Mouse (Mus musculus): Measurements from ENCODE around the gene Kcnip1.

Kcnip1 gene

GRCm38 (mm10) chr11:33992938-33993337 lies at the start of gene Kcnip1:
TSS of gene Kcnip1 (minus strand) at chr11:33993152.
- DNase-seq (ENCODE audit: low spot score), result no peak

DNA sequence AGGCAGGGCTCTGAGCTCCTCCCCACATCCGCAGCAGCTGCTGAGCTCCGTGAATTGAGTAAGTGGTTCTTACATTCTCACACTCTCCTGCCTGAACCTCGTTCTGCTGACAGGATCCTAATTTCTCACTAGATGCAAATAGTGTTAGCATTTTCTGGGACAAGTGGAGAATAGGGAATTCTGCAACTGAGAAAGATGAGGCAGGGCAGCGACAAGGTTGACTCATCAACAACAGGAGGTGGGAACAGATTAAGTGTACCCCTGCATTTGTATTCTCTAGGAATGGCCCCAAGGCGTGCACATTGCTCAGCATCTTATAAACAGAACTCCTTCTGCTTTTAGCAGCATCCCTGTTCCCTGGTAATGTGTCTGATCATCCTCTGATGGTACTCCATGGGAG lies 47.1 kb upstream of the Kcnip1 start:
- no peak for DNase-seq (ENCODE audit: low spot score)

DNA sequence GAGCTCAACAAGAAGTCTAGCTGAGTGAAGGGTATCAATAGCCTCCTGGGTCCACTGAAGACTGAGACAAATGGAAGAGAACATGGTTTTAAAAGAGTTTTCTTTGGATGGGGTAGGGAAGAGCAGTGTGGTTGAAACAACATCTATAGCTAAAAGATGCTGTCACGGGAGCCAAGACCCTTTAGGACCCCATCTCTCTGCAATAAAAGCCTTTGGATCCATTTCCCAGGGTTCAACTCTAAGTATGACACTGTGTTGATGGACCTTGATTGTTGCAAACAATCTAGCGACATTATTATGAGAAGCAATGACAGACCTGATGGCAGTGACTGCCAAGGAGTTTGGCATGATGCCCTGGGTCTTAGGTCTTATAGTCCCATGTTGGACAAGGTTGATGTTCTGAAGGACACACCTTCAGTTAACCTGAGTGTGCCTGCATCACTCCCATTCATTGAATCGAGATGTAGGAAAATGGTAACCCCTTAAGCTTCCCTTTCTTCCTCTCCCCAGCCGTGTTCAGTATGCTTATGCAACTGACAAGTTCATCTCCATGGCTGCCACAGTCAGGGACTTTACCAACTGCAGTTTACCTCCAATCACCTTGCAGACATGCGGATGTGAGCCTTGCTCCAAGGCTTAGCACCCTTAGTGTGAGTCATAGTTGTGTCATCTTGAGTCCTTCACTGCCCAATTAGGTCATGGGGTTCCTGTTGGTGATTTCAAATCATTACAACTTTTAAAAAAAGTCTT lies 43.1 kb upstream of the Kcnip1 start:
- DNase-seq (ENCODE audit: low spot score), result no peak

DNA sequence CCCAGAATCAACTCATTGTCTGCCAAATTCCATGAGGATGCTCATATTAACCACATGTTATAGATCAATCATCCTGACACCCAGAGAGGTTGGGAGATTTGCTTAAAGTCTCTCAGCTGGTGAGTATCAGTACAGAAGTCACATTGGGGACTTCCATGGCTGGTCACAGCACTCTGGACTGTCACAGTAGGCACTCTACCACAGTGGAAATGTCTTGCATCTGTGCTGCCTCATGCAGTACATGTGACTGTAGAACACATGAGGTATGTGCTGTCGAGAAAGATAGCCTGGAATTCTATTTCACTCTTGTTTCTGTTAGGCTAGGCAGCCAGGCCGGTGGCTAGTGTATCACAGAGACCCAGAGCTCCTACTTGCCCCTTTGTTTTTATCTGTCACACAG lies 41.8 kb upstream of the Kcnip1 start:
- no peak for DNase-seq (ENCODE audit: low spot score)

DNA sequence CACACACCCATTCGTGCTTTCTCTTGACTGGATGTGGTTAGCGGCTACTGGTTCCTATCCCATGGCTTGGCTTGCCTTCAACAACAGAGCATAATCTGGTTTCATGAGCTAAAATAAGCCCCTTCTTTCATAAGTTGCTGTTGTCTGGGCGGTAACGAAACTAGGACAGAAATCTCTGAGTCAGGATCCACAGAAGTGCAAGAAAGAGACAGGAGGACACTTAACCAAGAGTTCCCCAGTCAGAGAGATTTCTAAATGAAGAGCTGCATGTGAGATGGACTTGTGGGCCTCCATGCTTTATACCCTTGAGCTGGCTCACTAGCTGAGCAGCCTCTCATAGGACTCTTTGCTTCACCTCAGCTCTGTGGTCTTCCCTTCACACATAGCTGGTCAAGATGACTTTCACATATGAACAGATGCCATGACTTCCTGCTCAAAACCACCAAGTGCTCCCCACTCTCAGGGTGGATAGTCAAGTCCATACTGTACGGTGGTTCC lies 41.1 kb upstream of the Kcnip1 start:
- no peak for DNase-seq (ENCODE audit: low spot score)

GRCm38 (mm10) chr11:34031015-34031805 lies 38.3 kb upstream of the Kcnip1 start:
- no peak for DNase-seq (ENCODE audit: low spot score)

DNA sequence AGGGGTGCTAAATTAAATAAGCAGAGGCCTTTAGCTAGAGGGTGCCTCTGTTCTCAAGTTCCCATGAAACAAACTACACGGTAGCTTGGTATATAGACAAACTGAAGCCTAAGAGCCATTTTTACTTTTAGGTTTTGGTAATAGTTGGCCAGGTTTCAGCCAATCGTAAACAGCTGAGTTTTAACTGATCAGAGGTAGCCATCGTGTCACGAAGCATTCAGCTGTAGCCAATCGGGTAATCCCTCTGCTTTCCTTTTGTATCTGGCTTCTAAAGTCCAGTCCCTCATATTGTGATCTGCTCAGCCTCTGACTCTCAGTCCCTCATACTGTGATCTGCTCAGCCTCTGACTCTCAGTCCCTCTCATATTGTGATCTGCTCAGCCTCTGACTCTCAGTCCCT lies 36.7 kb upstream of the Kcnip1 start:
- no peak for DNase-seq (ENCODE audit: low spot score)

GRCm38 (mm10) chr11:34025091-34025490 lies 32.1 kb upstream of the Kcnip1 start:
- DNase-seq (ENCODE audit: low spot score), result no peak

DNA sequence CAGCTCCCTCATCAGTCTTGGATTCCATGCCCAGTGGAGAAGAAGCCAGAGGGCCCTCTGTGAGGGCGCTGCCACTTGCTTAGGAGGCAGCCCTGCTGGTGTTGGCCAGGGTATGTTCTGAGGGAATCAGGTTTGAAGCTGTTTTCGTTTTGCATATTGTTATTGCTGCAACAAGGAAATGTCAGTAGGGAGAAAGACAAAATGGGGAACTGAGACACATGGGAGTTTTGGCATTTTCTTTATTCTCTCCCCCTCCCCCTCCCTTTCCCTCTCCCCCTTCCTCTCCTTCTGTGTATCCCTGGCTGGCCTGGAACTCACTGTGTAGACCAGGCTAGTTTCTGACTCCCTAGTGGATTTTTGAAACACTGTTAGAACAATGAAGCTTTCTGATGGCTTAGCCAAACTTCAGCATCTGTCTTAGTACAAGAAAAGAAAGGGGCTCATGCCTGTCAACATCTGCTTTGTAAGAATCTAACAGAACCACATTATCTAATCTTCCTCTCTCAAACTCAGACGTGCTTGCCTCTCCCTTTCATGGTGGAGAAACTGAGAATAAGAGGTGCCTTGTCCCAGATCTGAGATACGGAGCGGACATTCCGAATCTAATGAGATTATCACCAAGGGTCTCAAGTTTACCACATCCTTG lies 19.2 kb upstream of the Kcnip1 start:
- no peak for DNase-seq (ENCODE audit: low spot score)

DNA sequence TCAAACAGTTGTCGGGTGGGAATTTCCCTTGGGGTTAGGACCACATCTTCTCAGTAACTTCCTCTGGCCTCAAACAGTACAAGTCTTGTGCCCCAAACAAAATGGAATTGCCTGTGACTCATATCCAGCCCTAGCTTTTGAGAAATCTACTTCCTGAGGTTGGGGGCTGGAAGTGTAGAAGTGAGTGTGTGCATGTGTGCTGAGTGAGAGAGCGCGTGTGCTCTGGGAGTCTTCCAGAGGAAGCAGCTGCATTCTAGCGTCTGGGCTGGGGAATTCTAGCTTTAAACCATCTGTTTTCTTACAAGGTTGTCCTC lies 17.9 kb upstream of the Kcnip1 start:
- DNase-seq (ENCODE audit: low spot score), result no peak

- DNase-seq (ENCODE audit: low spot score), result no peak
Measured at GRCm38 (mm10) chr11:34010133-34010858, 17.3 kb upstream of the Kcnip1 start.

- no peak for DNase-seq (ENCODE audit: low spot score)
Measured at GRCm38 (mm10) chr11:34009316-34010087, 16.6 kb upstream of the Kcnip1 start.

DNA sequence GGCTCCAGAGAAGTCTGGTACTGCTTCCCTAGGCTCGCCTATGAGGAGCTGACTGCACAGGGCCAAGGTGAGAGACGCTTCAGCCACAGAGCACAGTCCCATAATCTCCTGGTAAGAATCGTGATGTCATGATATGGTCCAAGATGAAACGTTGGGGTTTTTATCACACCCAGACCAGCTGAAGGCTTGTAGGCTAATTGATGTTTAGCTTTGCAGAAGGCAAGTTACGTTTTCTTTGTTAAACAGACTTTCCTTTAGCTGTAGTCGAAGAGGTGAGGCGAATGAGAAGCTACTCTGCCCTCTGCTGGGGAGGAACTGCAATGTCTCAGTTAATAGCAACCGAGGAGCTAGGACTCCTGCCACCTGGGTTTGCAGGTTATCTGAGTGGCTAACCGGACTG lies 15.8 kb upstream of the Kcnip1 start:
- DNase-seq (ENCODE audit: low spot score), result peak; percentile 42

DNA sequence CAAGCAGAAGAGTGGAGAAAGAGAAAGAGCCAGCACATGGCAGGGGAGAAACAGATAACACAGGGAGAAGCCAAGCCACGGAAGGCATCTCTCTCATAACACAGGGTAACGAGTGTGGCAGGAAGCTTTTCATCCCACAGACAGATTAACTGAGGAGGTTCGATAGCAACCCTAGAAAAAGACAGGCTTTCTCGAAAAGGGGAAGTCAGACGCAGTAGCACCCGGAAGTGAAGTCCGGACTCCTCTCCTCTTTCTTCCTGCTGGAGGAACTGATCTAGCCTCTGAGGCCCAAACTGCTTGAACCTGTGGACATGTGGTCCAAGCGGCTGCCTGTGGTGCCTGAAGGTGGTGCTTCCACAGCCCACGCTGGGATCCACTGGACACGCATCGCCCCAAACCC lies 15.3 kb upstream of the Kcnip1 start:
- no peak for DNase-seq (ENCODE audit: low spot score)

GRCm38 (mm10) chr11:34007616-34008015 lies 14.7 kb upstream of the Kcnip1 start:
- no peak for DNase-seq (ENCODE audit: low spot score)

- no peak for DNase-seq (ENCODE audit: low spot score)
Measured at GRCm38 (mm10) chr11:34002593-34002965, 9.6 kb upstream of the Kcnip1 start.

DNA sequence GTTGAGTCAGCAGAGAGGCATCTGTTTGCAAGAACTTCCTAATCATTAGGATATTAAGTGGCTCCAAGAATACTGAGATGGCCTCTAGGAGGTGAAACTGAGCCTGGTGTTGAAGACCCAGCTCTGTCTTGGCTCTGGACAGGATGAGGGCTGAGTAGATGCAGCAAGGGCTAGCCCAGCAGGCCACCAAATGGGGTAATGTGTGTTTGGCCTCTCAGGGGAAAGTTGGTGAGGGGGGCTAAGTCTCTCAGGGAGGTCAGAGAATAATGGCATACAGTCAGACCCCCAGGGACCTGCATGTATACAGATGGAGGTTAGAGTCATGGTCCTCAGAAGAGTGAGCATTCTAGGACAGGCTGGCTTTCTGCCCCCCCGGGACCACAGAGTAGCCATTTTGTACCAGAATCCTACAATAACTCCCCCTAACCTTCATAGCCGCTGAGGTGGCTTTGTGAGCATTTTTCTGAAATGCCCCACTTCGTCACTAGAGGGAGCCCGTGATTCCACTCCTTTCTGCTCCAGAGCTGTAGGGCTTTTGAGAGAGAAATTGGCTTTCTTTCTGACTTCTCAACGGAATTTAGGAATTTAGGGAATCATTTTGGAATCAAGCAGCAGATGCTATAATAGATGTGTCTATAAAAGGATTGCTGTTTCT lies 9.1 kb upstream of the Kcnip1 start:
- peak; percentile 34 for DNase-seq (ENCODE audit: low spot score)

DNA sequence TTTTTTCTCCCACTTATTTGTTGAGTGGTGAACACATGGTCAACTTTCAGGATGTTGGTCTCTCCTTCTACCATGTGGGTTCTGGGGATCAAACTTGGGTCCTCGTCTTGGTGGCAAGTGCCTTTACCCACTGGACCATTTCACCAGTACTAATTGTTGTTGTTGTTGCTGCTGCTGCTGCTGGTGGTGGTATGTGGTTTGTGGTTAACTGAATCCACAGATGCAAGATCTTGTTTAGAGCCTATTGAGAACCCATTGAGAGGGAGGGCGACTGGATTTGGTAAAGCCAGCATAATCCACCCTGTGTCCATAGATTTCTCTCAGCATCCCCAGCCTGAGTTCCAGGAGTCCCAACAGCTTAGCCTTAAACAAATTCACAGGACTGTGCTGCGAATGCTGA lies 7.5 kb upstream of the Kcnip1 start:
- no peak for DNase-seq (ENCODE audit: low spot score)

DNA sequence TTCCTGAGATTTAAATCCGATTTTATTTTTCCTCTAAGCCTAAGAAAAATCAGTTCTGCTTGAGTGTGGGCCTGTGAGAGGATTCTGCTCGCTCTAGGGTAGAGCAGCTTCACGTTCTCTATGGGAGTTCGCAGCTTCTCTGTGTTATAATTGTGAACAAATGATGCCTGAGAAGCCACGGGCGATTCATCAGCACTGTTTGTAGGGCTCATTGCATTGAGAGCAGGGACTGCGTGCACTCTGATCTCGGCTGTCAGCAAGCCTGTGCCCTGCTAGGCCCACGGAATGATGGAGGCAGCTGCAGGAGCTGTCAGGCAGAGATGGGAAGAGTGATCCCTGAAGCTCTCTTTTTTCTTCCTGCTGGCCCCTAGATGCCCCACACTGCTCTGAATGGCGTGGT lies 5.3 kb upstream of the Kcnip1 start:
- DNase-seq (ENCODE audit: low spot score), result no peak

GRCm38 (mm10) chr11:33993496-33993895 lies 544 bp upstream of the Kcnip1 start:
- DNase-seq (ENCODE audit: low spot score), result no peak

- DNase-seq (ENCODE audit: low spot score), result no peak
Measured at GRCm38 (mm10) chr11:33990002-33990401, 3.0 kb downstream of the Kcnip1 start.

Measured in ovary, postnatal 14 days (tissue).